ENCODE assay signal across 1 mouse cellular context in the genomic region with DNA sequence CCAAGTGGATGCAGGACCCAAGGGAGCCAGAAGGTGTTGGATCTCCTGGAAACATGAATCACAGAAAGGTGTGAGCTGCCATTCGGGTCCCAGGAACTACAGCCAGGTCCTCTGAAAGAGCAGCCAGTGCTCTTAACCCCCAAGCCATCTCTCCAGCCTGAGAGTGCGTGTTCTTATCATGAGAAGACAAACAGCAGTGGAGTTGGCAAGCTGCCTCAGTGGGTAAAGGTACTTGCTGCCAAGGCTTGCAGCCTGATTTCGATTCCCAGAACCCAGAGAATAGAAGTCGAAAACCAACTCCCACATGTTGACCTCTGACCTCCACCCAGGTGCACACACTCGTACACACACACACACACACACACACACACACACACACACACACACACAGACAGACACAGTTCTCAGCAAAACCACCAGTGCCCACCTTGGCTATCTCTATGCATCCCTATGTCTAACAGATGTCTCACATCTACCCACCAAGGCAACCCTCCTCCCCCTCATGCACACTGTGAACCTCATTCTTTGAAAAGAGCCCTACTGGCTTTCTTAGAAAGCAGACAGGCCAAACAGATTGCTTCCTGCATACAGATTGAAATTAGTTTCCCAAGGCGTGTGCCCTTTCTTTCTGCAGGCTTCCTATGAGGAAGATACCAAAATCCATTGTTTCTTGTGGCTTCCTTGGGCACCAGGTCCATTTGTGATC.
TF ChIP-seq lines count a peak whose summit lies in the region.

No protein-coding gene starts in this region.

TF ChIP-seq in MEL, 35 proteins besides CTCF, POLR2A, EP300 and RAD21 (continued from another document):
- TF ChIP-seq USF1 (IDR thresholded peaks at IDR 0.05; ENCODE audit: low read depth, low read length) (no peak), ZC3H11A (IDR thresholded peaks at IDR 0.05; ENCODE audit: low read depth, low read length) (no peak)
TF ChIP-seq in MEL: peak in this region for 5.
